Mouse (Mus musculus) MEL (cell line): ENCODE measurements around the gene Rcan1. TPM values are rescaled to one million over a fixed set of nuclear protein-coding genes. Genes with fewer than 3 reads are reported as not detected.
A peak's percentile ranks its signal among the peaks of the same experiment; 100 is the strongest.

Experiments
- DNase-seq: peaks from one replicate; pipeline ENCODE4 v3.0.0; 2011; ENCODE audit warnings: low read depth, low spot score
- H3K27ac ChIP-seq: 2 replicates; pipeline ENCODE4 v1.5.1; 2012; ENCODE audit warnings: low read depth, mild to moderate bottlenecking, control low read depth, low read length, moderate library complexity; ENCODE audit not compliant: control insufficient read depth
- H3K27me3 ChIP-seq, 2 experiments: fragments of 150-350 bp in 1 of 2; sonication (generic) in 1 of 2; 2 replicates each; pipeline ENCODE4 v1.6.1; 2012; ENCODE audit warnings: low read length in 2 of 2, mild to moderate bottlenecking in 2 of 2, improper control_type of control experiment in 1 of 2, moderate library complexity in 1 of 2; ENCODE audit not compliant: insufficient read depth in 2 of 2, control insufficient read depth in 1 of 2
- H3K36me3 ChIP-seq, 2 experiments: 2 replicates each; pipeline ENCODE4 v1.6.1; 2012 to 2014; ENCODE audit warnings: low read length in 2 of 2, improper control_type of control experiment in 1 of 2, inconsistent platforms in 1 of 2, mild to moderate bottlenecking in 1 of 2; ENCODE audit not compliant: insufficient read depth in 2 of 2, control insufficient read depth in 1 of 2
- H3K4me1 ChIP-seq, 2 experiments: fragments of 150-350 bp in 1 of 2; sonication (generic) in 1 of 2; 2 replicates each; pipeline ENCODE4 v1.6.1; 2012; ENCODE audit warnings: low read length in 2 of 2, improper control_type of control experiment in 1 of 2, mild to moderate bottlenecking in 1 of 2; ENCODE audit not compliant: insufficient read depth in 2 of 2, control insufficient read depth in 1 of 2
- H3K4me3 ChIP-seq, 2 experiments: fragments of 150-350 bp in 1 of 2; sonication (generic) in 1 of 2; 2 replicates each; pipeline ENCODE4 v1.5.1; 2012; ENCODE audit warnings: low read depth in 2 of 2, low read length in 2 of 2, mild to moderate bottlenecking in 2 of 2, moderate library complexity in 2 of 2, control low read depth in 1 of 2, improper control_type of control experiment in 1 of 2; ENCODE audit not compliant: control insufficient read depth in 1 of 2, insufficient read depth in 1 of 2
- H3K79me2 ChIP-seq: 2 replicates; pipeline ENCODE4 v1.6.1; 2012; ENCODE audit warnings: mild to moderate bottlenecking, low read length, moderate library complexity; ENCODE audit not compliant: control insufficient read depth, poor library complexity, insufficient read depth
- H3K9ac ChIP-seq: 2 replicates; pipeline ENCODE4 v1.6.1; 2012; ENCODE audit warnings: low read depth, mild to moderate bottlenecking, control low read depth, low read length, moderate library complexity; ENCODE audit not compliant: control insufficient read depth, poor library complexity, severe bottlenecking
- H3K9me3 ChIP-seq: fragments of 150-350 bp; sonication (generic); replicated peaks from 2 replicates; pipeline ENCODE4 v1.6.1; 2012; ENCODE audit warnings: mild to moderate bottlenecking, low read length, improper control_type of control experiment, moderate library complexity; ENCODE audit not compliant: insufficient read depth
- EP300 ChIP-seq, 2 experiments: IDR thresholded peaks; 2 replicates each; pipeline ENCODE4 v1.6.1; 2011; ENCODE audit warnings: improper control_type of control experiment in 2 of 2, low read length in 2 of 2, low read depth in 1 of 2, mild to moderate bottlenecking in 1 of 2
- ETS1 ChIP-seq: IDR thresholded peaks from 2 replicates; pipeline ENCODE4 v1.6.1; 2012; ENCODE audit warnings: low read depth, mild to moderate bottlenecking, inconsistent platforms, low read length, improper control_type of control experiment, moderate library complexity
- GATA1 ChIP-seq: IDR thresholded peaks from 2 replicates; pipeline ENCODE4 v1.6.1; 2011; ENCODE audit warnings: low read depth, low read length, improper control_type of control experiment
- MAFK ChIP-seq: IDR thresholded peaks from 2 replicates; pipeline ENCODE4 v1.6.1; 2011; ENCODE audit warnings: low read depth, mild to moderate bottlenecking, low read length, improper control_type of control experiment, borderline replicate concordance
- MXI1 ChIP-seq: IDR thresholded peaks from 2 replicates; pipeline ENCODE4 v1.6.1; 2011; ENCODE audit warnings: mild to moderate bottlenecking, low read depth, low read length, improper control_type of control experiment
- MYB ChIP-seq: IDR thresholded peaks from 2 replicates; pipeline ENCODE4 v1.6.1; 2011; ENCODE audit warnings: mild to moderate bottlenecking, low read depth, low read length, improper control_type of control experiment
- MYC ChIP-seq: IDR thresholded peaks from 2 replicates; pipeline ENCODE4 v1.6.1; 2011; ENCODE audit warnings: low read depth, mild to moderate bottlenecking, low read length, improper control_type of control experiment, moderate library complexity
- POLR2AphosphoS5 ChIP-seq: IDR thresholded peaks from 2 replicates; pipeline ENCODE4 v1.6.1; 2012; ENCODE audit warnings: low read depth, borderline replicate concordance, mild to moderate bottlenecking, inconsistent platforms, low read length, moderate library complexity, mixed read lengths
- SIN3A ChIP-seq: IDR thresholded peaks from 2 replicates; pipeline ENCODE4 v1.6.1; 2012; ENCODE audit warnings: low read length, improper control_type of control experiment, inconsistent platforms
- TAL1 ChIP-seq: IDR thresholded peaks from 2 replicates; pipeline ENCODE4 v1.6.1; 2012; ENCODE audit warnings: mild to moderate bottlenecking, inconsistent platforms, low read length, moderate library complexity, mixed read lengths
- TBP ChIP-seq: IDR thresholded peaks from 2 replicates; pipeline ENCODE4 v1.8.0; 2011; ENCODE audit warnings: low read depth, low read length, improper control_type of control experiment
- polyA plus RNA-seq, 2 experiments: library from polyadenylated mRNA; stranded (reverse) in 1 of 2; unstranded in 1 of 2; fragments of >175 nt in 1 of 2; fragments of >200 nt in 1 of 2; gene quantifications; 2 replicates each; pipeline versions ENCODE4 v1.2.1 to v1.2.4; 2012; ENCODE audit warnings: low replicate concordance in 2 of 2, low read depth in 1 of 2; ENCODE audit not compliant: insufficient read length in 2 of 2, insufficient read depth in 1 of 2, missing spikeins in 1 of 2
- total RNA-seq: library from RNA; depleted of rRNA; stranded (reverse); fragments of 300-350 nt; gene quantifications from 2 replicates; pipeline ENCODE4 v1.2.3, GENCODE M21; 2012; rRNA removed

Gene Rcan1
- total and polyA plus RNA-seq, 3 experiments = 9.5 to 14.6 TPM; not detected in 1

DNA sequence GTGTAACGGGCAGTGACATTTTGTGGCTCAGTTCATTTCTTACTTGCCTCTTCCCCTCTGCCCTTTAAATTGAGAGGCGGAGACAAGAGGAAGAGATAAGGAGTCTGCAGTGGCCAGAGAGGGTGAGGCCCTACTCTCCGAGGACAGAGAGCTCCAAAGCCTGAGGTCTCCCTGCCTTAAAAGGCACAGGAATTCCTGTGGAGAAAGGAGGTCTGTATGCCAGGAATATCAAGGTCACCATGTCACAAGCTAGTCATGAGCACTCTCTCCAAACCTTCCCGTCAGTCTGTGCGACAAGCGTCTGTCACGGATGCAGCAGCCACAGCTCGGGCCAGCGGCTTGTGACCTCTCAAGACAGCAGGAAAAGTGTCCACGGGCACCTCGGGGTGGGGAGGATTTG is 125.5 kb downstream of the Rcan1 start:
- peaks cover 0 to 6% of the 10 kb centered on the region in 2 experiments; a peak in 1 of 4 replicates for H3K36me3 ChIP-seq
- no peaks in the 10 kb centered on the region for H3K9me3 ChIP-seq
- no peaks in the 10 kb centered on the region for H3K27me3 ChIP-seq
- peak overlapping the region; percentile 2; the same call in 1 of the 2 replicates for H3K9ac ChIP-seq
- H3K4me3 ChIP-seq = peak overlapping the region in 1 of 2 experiments; percentile 10; a peak in 1 of 4 replicates
- TF ChIP-seq MYB (no peak), TAL1 (no peak), EP300 (IDR thresholded peaks at IDR 0.05; ENCODE audit: low read depth in 1 of 2, low read length in 2 of 2) (no peak), POLR2AphosphoS5 (no peak), ETS1 (0 out of 2 replicates have a peak, but pooled peaks have one; percentile 19), TBP (no peak), SIN3A (peak; percentile 36; the same call in 1 of the 2 replicates), MYC (no peak), MXI1 (peak; percentile 35; the same call in 1 of the 2 replicates), MAFK (no peak), GATA1 (peak; percentile 35; the same call in 1 of the 2 replicates)
- peak; percentile 31 for DNase-seq
- peaks cover 0 to 5% of the 10 kb centered on the region in 2 experiments; a peak in 3 of 4 replicates for H3K4me1 ChIP-seq
- no peak overlapping the region for H3K27ac ChIP-seq
- no peaks in the 10 kb centered on the region for H3K79me2 ChIP-seq

Other genes starting within 250 kb of the Rcan1 start
- gene Kcne2, start 178.5 kb downstream of the Rcan1 start, total RNA-seq = not detected in 2 replicates
- gene Kcne2, start 178.5 kb downstream of the Rcan1 start, polyA plus RNA-seq = under 1 TPM in 1 of 2 experiments, not detected in 1; 0.06 TPM
- gene Smim11, start 169.6 kb downstream of the Rcan1 start, total RNA-seq = 70.3 and 84.7 TPM in 2 replicates
- gene Smim11, start 169.6 kb downstream of the Rcan1 start, polyA plus RNA-seq = 10 to 100 TPM in 1 of 2 experiments, not detected in 1; 81.5 TPM
- not detected in 2 replicates for gene Fam243, start 149.4 kb downstream of the Rcan1 start, total RNA-seq
- not detected for gene Fam243, start 149.4 kb downstream of the Rcan1 start, polyA plus RNA-seq
- gene Kcne1, start 111.4 kb downstream of the Rcan1 start, total RNA-seq = not detected in 2 replicates
- gene Kcne1, start 111.4 kb downstream of the Rcan1 start, polyA plus RNA-seq = not detected
- not detected in 2 replicates for gene Clic6, start 14.9 kb upstream of the Rcan1 start, total RNA-seq
- not detected for gene Clic6, start 14.9 kb upstream of the Rcan1 start, polyA plus RNA-seq